Mouse (Mus musculus) brain, embryonic 14.5 days (tissue): Measurements from ENCODE around the gene Mettl7b.

Experiments used
- CTCF ChIP-seq: fragments of 200-500 bp; IDR thresholded peaks from 2 replicates; pipeline ENCODE4 v1.5.1; 2012; ENCODE audit warnings: inconsistent platforms, mild to moderate bottlenecking, moderate library complexity, borderline replicate concordance; ENCODE audit not compliant: insufficient read depth, insufficient read length; ENCODE audit errors: extremely low read depth
- POLR2A ChIP-seq: fragments of 200-500 bp; IDR thresholded peaks from 2 replicates; pipeline ENCODE4 v1.6.1; 2012; ENCODE audit warnings: mild to moderate bottlenecking, inconsistent platforms, borderline replicate concordance; ENCODE audit not compliant: poor library complexity, insufficient read depth, insufficient read length, severe bottlenecking; ENCODE audit errors: extremely low read depth

DNA sequence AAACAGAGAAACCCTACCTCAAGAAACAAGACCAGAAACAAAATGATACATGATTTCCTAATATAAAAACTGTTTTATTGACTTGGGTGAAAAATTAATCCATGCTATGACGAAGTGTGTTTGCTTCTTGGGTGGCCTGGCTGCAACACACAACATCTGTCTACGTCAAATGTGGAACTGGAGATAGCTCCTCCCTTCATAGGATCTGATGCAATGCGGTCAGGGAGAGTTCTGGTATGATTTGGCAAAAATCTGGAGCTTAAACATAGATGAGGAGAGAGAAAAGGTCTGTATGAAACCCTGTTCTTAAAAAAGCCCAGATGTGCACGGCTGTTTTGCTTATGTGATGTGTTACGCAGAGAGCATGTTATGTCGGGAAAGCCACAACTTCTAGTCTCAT is 5.1 kb upstream of the Mettl7b start:
- TF ChIP-seq POLR2A (no peak), CTCF (no peak)
